Mouse (Mus musculus) cerebellum, postnatal 36 days (tissue): ENCODE results near the gene Mss51.

Source experiments
- DNase-seq, 2 experiments: peaks; one replicate each; pipeline ENCODE4 v3.0.0; 2021 to 2022; ENCODE audit warnings: mixed read lengths in 2 of 2

The Mss51 gene

GRCm38 (mm10) chr14:20451302-20451701 lies 45.4 kb downstream of the Mss51 start:
- no peak for DNase-seq

GRCm38 (mm10) chr14:20447209-20447608 lies 49.5 kb downstream of the Mss51 start:
- DNase-seq = no peak

- no peak for DNase-seq
Observed at GRCm38 (mm10) chr14:20442252-20442651, 54.4 kb downstream of the Mss51 start.

- no peak for DNase-seq
Observed at GRCm38 (mm10) chr14:20436976-20437375, 59.7 kb downstream of the Mss51 start.
